Mouse (Mus musculus): ENCODE data around the gene Xbp1. TPM values are rescaled to one million over a fixed set of nuclear protein-coding genes. Genes with fewer than 3 reads are reported as not detected.

The Xbp1 gene
- polyA plus RNA-seq, 1 experiment from 2014 or later: 130 TPM

DNA sequence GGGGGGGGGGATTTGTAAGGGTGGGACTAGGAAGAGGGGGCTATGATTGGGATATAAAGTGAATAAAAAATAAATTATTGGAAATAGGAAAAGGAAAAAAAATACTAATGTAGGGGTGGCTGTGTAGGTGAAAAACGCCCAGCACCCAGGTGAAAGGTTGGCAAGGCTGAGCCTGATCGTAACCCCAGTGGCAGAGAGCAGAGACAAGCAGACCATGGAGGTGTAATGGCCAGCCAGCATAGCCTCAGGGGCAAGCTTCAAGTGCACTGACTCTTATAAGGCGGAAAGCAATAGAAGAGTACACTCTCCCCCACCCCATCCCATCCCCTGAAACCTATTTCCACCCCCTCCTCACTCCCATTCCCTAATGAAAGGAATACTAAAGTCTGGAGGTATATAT is 778 bp upstream of the Xbp1 start:
- H3K4me1 ChIP-seq (ENCODE audit: control insufficient read depth, insufficient read depth, low read length): peaks cover 14% of the 10 kb centered on the region
- H3K9me3 ChIP-seq (ENCODE audit: control insufficient read depth, low read length): no peaks in the 10 kb centered on the region
- no peak overlapping the region for H3K27ac ChIP-seq (replicated peaks; ENCODE audit: low read depth, low read length)
- no peaks in the 10 kb centered on the region for H3K27me3 ChIP-seq (ENCODE audit: control insufficient read depth, insufficient read depth, low read length)
- H3K4me3 ChIP-seq (replicated peaks; ENCODE audit: low read depth, low read length): no peak overlapping the region; the same call in 1 of the 2 replicates
- ATAC-seq (ENCODE audit: low FRiP score, low TSS enrichment) (no peak), DNase-seq (no peak)
- no peak overlapping the region for H3K9ac ChIP-seq (replicated peaks; ENCODE audit: low read length)
- WGBS: 90% methylated on average over 3 of the region's 3 CpGs
- H3K4me2 ChIP-seq (ENCODE audit: low read length): 0 out of 2 replicates have a peak overlapping the region, but pooled peaks have one; percentile 77
- peaks cover 21% of the 10 kb centered on the region for H3K36me3 ChIP-seq (ENCODE audit: control insufficient read depth, insufficient read depth, low read length)

GRCm38 (mm10) chr11:5521266-5521515 is 732 bp downstream of the Xbp1 start:
- H3K36me3 ChIP-seq (ENCODE audit: control insufficient read depth, insufficient read depth, low read length): peaks cover 36% of the 10 kb centered on the region

DNA sequence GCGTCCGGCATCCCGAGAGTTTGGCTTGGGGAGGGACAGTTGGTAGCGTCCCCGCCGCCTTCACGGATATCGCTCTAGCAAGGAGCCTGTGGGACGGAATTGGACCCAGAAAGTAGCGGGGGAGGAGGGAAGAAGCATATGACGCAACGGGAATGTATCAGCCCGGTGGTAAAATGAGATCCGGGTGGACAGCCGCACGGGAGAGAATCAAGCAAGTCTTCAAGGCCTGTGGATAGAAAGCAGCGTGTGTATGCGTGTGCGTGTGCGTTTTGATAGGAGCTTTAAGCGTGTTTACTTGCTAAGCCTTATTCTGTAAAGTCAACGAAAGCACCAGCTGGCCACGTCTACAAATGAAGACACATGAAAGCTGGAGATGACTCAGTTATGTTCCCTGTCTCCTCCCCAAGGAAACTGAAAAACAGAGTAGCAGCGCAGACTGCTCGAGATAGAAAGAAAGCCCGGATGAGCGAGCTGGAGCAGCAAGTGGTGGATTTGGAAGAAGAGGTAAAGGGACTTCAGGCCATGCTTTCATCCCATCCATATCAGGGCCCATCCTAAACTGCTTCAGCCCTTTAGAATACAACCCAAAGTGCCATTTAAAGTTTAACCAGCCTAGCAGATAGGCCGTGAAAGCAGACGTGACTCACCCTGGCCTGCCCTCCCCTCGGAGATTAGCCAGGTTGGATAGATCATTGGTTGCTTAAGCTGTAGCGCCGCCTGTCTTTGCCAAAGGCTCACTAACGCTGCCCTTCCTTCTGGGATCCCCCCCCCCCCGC is 1.2 kb downstream of the Xbp1 start:
- H3K4me2 ChIP-seq (ENCODE audit: low read length): peak overlapping the region; percentile 77
- WGBS: under 1% methylated on average over 34 of the region's 34 CpGs
- peak overlapping the region; percentile 94 for H3K27ac ChIP-seq (replicated peaks; ENCODE audit: low read depth, low read length)
- no peaks in the 10 kb centered on the region for H3K9me3 ChIP-seq (ENCODE audit: control insufficient read depth, low read length)
- peaks cover 41% of the 10 kb centered on the region for H3K36me3 ChIP-seq (ENCODE audit: control insufficient read depth, insufficient read depth, low read length)
- DNase-seq (peak; percentile 77), ATAC-seq (ENCODE audit: low FRiP score, low TSS enrichment) (peak; percentile 1; the same call in 1 of the 2 replicates)
- H3K9ac ChIP-seq (replicated peaks; ENCODE audit: low read length): peak overlapping the region; percentile 97
- H3K27me3 ChIP-seq (ENCODE audit: control insufficient read depth, insufficient read depth, low read length): no peaks in the 10 kb centered on the region
- peaks cover 14% of the 10 kb centered on the region for H3K4me1 ChIP-seq (ENCODE audit: control insufficient read depth, insufficient read depth, low read length)
- peak overlapping the region; percentile 95 for H3K4me3 ChIP-seq (replicated peaks; ENCODE audit: low read depth, low read length)

More at GRCm38 (mm10) chr11:5521266-5521515, 732 bp downstream of the Xbp1 start:
- Histone ChIP-seq H3K27ac (replicated peaks; ENCODE audit: low read depth, low read length) (peak overlapping the region; percentile 94), H3K4me1 (ENCODE audit: control insufficient read depth, insufficient read depth, low read length) (peaks cover 14% of the 10 kb centered on the region), H3K9ac (replicated peaks; ENCODE audit: low read length) (peak overlapping the region; percentile 97), H3K9me3 (ENCODE audit: control insufficient read depth, low read length) (no peaks in the 10 kb centered on the region), H3K27me3 (ENCODE audit: control insufficient read depth, insufficient read depth, low read length) (no peaks in the 10 kb centered on the region), H3K4me3 (replicated peaks; ENCODE audit: low read depth, low read length) (peak overlapping the region; percentile 95), H3K4me2 (ENCODE audit: low read length) (peak overlapping the region; percentile 77)
- ATAC-seq (ENCODE audit: low FRiP score, low TSS enrichment) (no peak), DNase-seq (no peak)
- WGBS: under 1% methylated on average over 13 of the region's 13 CpGs

- H3K4me1 ChIP-seq (ENCODE audit: control insufficient read depth, insufficient read depth, low read length): peaks cover 14% of the 10 kb centered on the region
- H3K27me3 ChIP-seq (ENCODE audit: control insufficient read depth, insufficient read depth, low read length): no peaks in the 10 kb centered on the region
- 94% methylated on average over 11 of the region's 11 CpGs for WGBS
- H3K36me3 ChIP-seq (ENCODE audit: control insufficient read depth, insufficient read depth, low read length): peaks cover 47% of the 10 kb centered on the region
- no peak overlapping the region for H3K27ac ChIP-seq (replicated peaks; ENCODE audit: low read depth, low read length)
- 0 out of 2 replicates have a peak overlapping the region, but pooled peaks have one; percentile 95 for H3K4me3 ChIP-seq (replicated peaks; ENCODE audit: low read depth, low read length)
- H3K4me2 ChIP-seq (ENCODE audit: low read length): peak overlapping the region; percentile 77
- DNase-seq (no peak), ATAC-seq (ENCODE audit: low FRiP score, low TSS enrichment) (no peak)
- H3K9ac ChIP-seq (replicated peaks; ENCODE audit: low read length): no peak overlapping the region
- no peaks in the 10 kb centered on the region for H3K9me3 ChIP-seq (ENCODE audit: control insufficient read depth, low read length)
These were observed 2.4 kb downstream of the Xbp1 start for GRCm38 (mm10) chr11:5522798-5523415.

DNA sequence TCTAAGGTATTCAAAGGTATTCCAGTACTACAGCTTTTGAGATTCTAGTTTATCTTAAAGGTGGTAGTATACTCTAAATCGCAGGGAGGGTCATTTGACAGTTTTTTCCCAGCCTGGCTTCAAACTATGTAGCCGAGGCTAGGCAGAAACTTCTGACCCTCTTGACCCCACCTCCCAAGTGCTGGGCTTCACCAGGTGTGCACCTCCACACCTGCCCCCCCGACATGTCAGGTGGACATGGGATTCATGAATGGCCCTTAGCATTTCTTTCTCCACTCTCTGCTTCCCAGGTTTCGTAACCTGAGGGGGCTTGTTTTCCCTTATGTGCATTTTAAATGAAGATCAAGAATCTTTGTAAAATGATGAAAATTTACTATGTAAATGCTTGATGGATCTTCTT is 5.0 kb downstream of the Xbp1 start:
- no peak overlapping the region for H3K4me2 ChIP-seq (ENCODE audit: low read length)
- H3K4me1 ChIP-seq (ENCODE audit: control insufficient read depth, insufficient read depth, low read length): peaks cover 14% of the 10 kb centered on the region
- no peaks in the 10 kb centered on the region for H3K9me3 ChIP-seq (ENCODE audit: control insufficient read depth, low read length)
- no peak overlapping the region for H3K27ac ChIP-seq (replicated peaks; ENCODE audit: low read depth, low read length)
- no peaks in the 10 kb centered on the region for H3K27me3 ChIP-seq (ENCODE audit: control insufficient read depth, insufficient read depth, low read length)
- no peak overlapping the region for H3K4me3 ChIP-seq (replicated peaks; ENCODE audit: low read depth, low read length)
- DNase-seq (no peak), ATAC-seq (ENCODE audit: low FRiP score, low TSS enrichment) (no peak)
- no peak overlapping the region for H3K9ac ChIP-seq (replicated peaks; ENCODE audit: low read length)
- 93% methylated on average over 4 of the region's 4 CpGs for WGBS
- H3K36me3 ChIP-seq (ENCODE audit: control insufficient read depth, insufficient read depth, low read length): peaks cover 71% of the 10 kb centered on the region

- no peak overlapping the region for H3K27ac ChIP-seq (replicated peaks; ENCODE audit: low read depth, low read length)
- no peak overlapping the region for H3K9ac ChIP-seq (replicated peaks; ENCODE audit: low read length)
- H3K9me3 ChIP-seq (ENCODE audit: control insufficient read depth, low read length): no peaks in the 10 kb centered on the region
- ATAC-seq (ENCODE audit: low FRiP score, low TSS enrichment) (no peak), DNase-seq (no peak)
- peaks cover 85% of the 10 kb centered on the region for H3K36me3 ChIP-seq (ENCODE audit: control insufficient read depth, insufficient read depth, low read length)
- H3K4me1 ChIP-seq (ENCODE audit: control insufficient read depth, insufficient read depth, low read length): peaks cover 14% of the 10 kb centered on the region
- H3K27me3 ChIP-seq (ENCODE audit: control insufficient read depth, insufficient read depth, low read length): no peaks in the 10 kb centered on the region
- no peak overlapping the region for H3K4me3 ChIP-seq (replicated peaks; ENCODE audit: low read depth, low read length)
- H3K4me2 ChIP-seq (ENCODE audit: low read length): no peak overlapping the region
- WGBS: 94% methylated on average over 7 of the region's 7 CpGs
These were observed 6.3 kb downstream of the Xbp1 start for GRCm38 (mm10) chr11:5526573-5527439.

- Histone ChIP-seq H3K9me3 (ENCODE audit: control insufficient read depth, low read length) (no peaks in the 10 kb centered on the region), H3K9ac (replicated peaks; ENCODE audit: low read length) (no peak overlapping the region), H3K4me2 (ENCODE audit: low read length) (no peak overlapping the region), H3K27me3 (ENCODE audit: control insufficient read depth, insufficient read depth, low read length) (no peaks in the 10 kb centered on the region), H3K36me3 (ENCODE audit: control insufficient read depth, insufficient read depth, low read length) (peaks cover 93% of the 10 kb centered on the region), H3K4me3 (replicated peaks; ENCODE audit: low read depth, low read length) (no peak overlapping the region), H3K27ac (replicated peaks; ENCODE audit: low read depth, low read length) (no peak overlapping the region), H3K4me1 (ENCODE audit: control insufficient read depth, insufficient read depth, low read length) (peaks cover 5% of the 10 kb centered on the region)
- ATAC-seq (ENCODE audit: low FRiP score, low TSS enrichment) (no peak), DNase-seq (no peak)
- 85% methylated on average over 5 of the region's 5 CpGs for WGBS
These were observed 7.5 kb downstream of the Xbp1 start for GRCm38 (mm10) chr11:5527865-5528523.

GRCm38 (mm10) chr11:5528841-5529240 is 8.4 kb downstream of the Xbp1 start:
- Histone ChIP-seq H3K4me3 (replicated peaks; ENCODE audit: low read depth, low read length) (no peak overlapping the region), H3K4me1 (ENCODE audit: control insufficient read depth, insufficient read depth, low read length) (no peaks in the 10 kb centered on the region), H3K9me3 (ENCODE audit: control insufficient read depth, low read length) (no peaks in the 10 kb centered on the region), H3K27ac (replicated peaks; ENCODE audit: low read depth, low read length) (no peak overlapping the region), H3K4me2 (ENCODE audit: low read length) (no peak overlapping the region), H3K9ac (replicated peaks; ENCODE audit: low read length) (no peak overlapping the region), H3K36me3 (ENCODE audit: control insufficient read depth, insufficient read depth, low read length) (peaks cover 93% of the 10 kb centered on the region), H3K27me3 (ENCODE audit: control insufficient read depth, insufficient read depth, low read length) (no peaks in the 10 kb centered on the region)
- 86% methylated on average over 5 of the region's 5 CpGs for WGBS
- ATAC-seq (ENCODE audit: low FRiP score, low TSS enrichment) (no peak), DNase-seq (no peak)

Measured in midbrain, embryonic 14.5 days (tissue).